Mouse (Mus musculus) liver, embryonic 14.5 days (tissue): ENCODE results near the gene Ust.

Source experiments
- CTCF ChIP-seq: IDR thresholded peaks from 2 replicates; pipeline ENCODE4 v1.5.1; 2016; ENCODE audit warnings: antibody characterized with exemption, low read depth, control low read depth
- EP300 ChIP-seq: IDR thresholded peaks from 2 replicates; pipeline ENCODE4 v1.6.1; 2016; ENCODE audit warnings: antibody characterized with exemption, low read depth

DNA sequence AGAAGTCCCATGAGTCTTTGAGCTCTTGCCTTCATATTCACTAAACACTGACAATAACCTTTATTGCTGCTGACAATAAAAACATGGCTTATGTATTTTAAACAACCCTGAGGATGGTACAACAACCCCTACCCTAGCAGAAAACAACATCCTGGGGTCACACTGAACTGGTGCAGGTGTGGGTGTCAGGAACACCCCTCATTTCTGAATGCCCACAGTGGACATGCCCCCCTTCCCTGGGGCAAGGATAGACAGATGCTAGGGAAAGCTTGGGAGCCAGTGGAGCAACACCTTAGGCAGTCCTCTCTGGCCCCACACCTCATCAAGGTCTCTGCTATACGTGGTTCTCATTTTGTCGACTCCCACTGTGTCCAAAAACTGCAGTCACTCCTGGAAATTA, 343.9 kb downstream of the Ust start:
- TF ChIP-seq CTCF (no peak), EP300 (no peak)
